Mouse (Mus musculus) myocyte (in vitro differentiated cells): ENCODE results near the gene Wdr47.

Source experiments
- CEBPB ChIP-seq: IDR thresholded peaks from 2 replicates; pipeline ENCODE4 v1.6.1; 2011; ENCODE audit warnings: mild to moderate bottlenecking, moderate library complexity; ENCODE audit not compliant: poor library complexity, insufficient read depth, severe bottlenecking
- E2F4 ChIP-seq: IDR thresholded peaks from one replicate; pipeline ENCODE4 v1.6.1; 2011; ENCODE audit warnings: mild to moderate bottlenecking, control low read depth, moderate library complexity; ENCODE audit not compliant: insufficient read depth
- MAX ChIP-seq: IDR thresholded peaks from one replicate; pipeline ENCODE4 v1.6.1; 2011; ENCODE audit warnings: low read depth, mild to moderate bottlenecking, control low read depth
- MYOD1 ChIP-seq, 3 experiments: IDR thresholded peaks; one replicate each; pipeline ENCODE4 v1.6.1; 2011; ENCODE audit warnings: control low read depth in 2 of 3, low read depth in 2 of 3, mild to moderate bottlenecking in 2 of 3, moderate library complexity in 1 of 3; ENCODE audit not compliant: insufficient read length in 2 of 3, control insufficient read depth in 1 of 3
- MYOG ChIP-seq, 3 experiments: IDR thresholded peaks; one replicate each; pipeline ENCODE4 v1.6.1; 2011; ENCODE audit warnings: control low read depth in 2 of 3, low read depth in 2 of 3, mild to moderate bottlenecking in 2 of 3; ENCODE audit not compliant: insufficient read length in 2 of 3, control insufficient read depth in 1 of 3, insufficient read depth in 1 of 3
- POLR2A ChIP-seq: IDR thresholded peaks from one replicate; pipeline ENCODE4 v1.6.1; 2011; ENCODE audit warnings: low read depth, mild to moderate bottlenecking, control low read depth, moderate library complexity; ENCODE audit not compliant: insufficient read length
- POLR2AphosphoS2 ChIP-seq: IDR thresholded peaks from one replicate; pipeline ENCODE4 v1.6.1; 2011; ENCODE audit warnings: low read depth, control low read depth; ENCODE audit not compliant: insufficient read length
- REST ChIP-seq: IDR thresholded peaks from one replicate; pipeline ENCODE4 v1.6.1; 2011; ENCODE audit warnings: mild to moderate bottlenecking, control low read depth, moderate library complexity; ENCODE audit not compliant: insufficient read depth, insufficient read length
- SRF ChIP-seq: IDR thresholded peaks from one replicate; pipeline ENCODE4 v1.6.1; 2011; ENCODE audit warnings: low read depth; ENCODE audit not compliant: control insufficient read depth, insufficient read length
- TCF12 ChIP-seq: IDR thresholded peaks from one replicate; pipeline ENCODE4 v1.6.1; 2011; ENCODE audit warnings: mild to moderate bottlenecking, control low read depth; ENCODE audit not compliant: poor library complexity, insufficient read depth, severe bottlenecking
- TCF3 ChIP-seq: IDR thresholded peaks from one replicate; pipeline ENCODE4 v1.6.1; 2011; ENCODE audit warnings: low read depth, control low read depth; ENCODE audit not compliant: insufficient read length
- USF1 ChIP-seq: IDR thresholded peaks from one replicate; pipeline ENCODE4 v1.6.1; 2011; ENCODE audit warnings: low read depth, mild to moderate bottlenecking, control low read depth, moderate library complexity

GRCm38 (mm10) chr3:108685701-108686100 lies 94.6 kb downstream of the Wdr47 start:
- no peak for TF ChIP-seq TCF12
- TF ChIP-seq POLR2A = no peak
- no peak for TF ChIP-seq MAX
- TF ChIP-seq POLR2AphosphoS2 = no peak
- TF ChIP-seq MYOG (IDR thresholded peaks at IDR 0.05; ENCODE audit: control insufficient read depth in 1 of 3, insufficient read depth in 1 of 3, insufficient read length in 2 of 3, low read depth in 2 of 3) = no peak
- TF ChIP-seq USF1 = no peak
- no peak for TF ChIP-seq E2F4
- TF ChIP-seq REST = no peak
- no peak for TF ChIP-seq CEBPB
- TF ChIP-seq MYOD1 (IDR thresholded peaks at IDR 0.05; ENCODE audit: control insufficient read depth in 1 of 3, insufficient read length in 2 of 3, low read depth in 2 of 3) = no peak
- TF ChIP-seq TCF3 = no peak
- no peak for TF ChIP-seq SRF
